Mouse (Mus musculus) limb, embryonic 10.5 days (tissue): ENCODE measurements around the gene Ucma. TPM values are rescaled to one million over a fixed set of nuclear protein-coding genes. Genes with fewer than 3 reads are reported as not detected.

Source experiments
- DNase-seq: peaks from one replicate; pipeline ENCODE4 v3.0.0-alpha.2; 2017; ENCODE audit warnings: low spot score
- H3K27ac ChIP-seq: fragments of 300-500 bp; sonication (generic); 2 replicates; pipeline ENCODE4 v1.5.1; 2016; ENCODE audit warnings: mild to moderate bottlenecking
- H3K27me3 ChIP-seq: fragments of 300-500 bp; sonication (generic); 2 replicates; pipeline ENCODE4 v1.6.1; 2016; ENCODE audit warnings: low read depth, mild to moderate bottlenecking; ENCODE audit not compliant: poor library complexity, severe bottlenecking
- H3K36me3 ChIP-seq: fragments of 300-500 bp; sonication (generic); 2 replicates; pipeline ENCODE4 v1.6.1; 2016; ENCODE audit warnings: mild to moderate bottlenecking, moderate library complexity
- H3K4me1 ChIP-seq: fragments of 300-500 bp; sonication (generic); 2 replicates; pipeline ENCODE4 v1.6.1; 2016
- H3K4me3 ChIP-seq: fragments of 300-500 bp; sonication (generic); 2 replicates; pipeline ENCODE4 v1.5.1; 2016; ENCODE audit warnings: mild to moderate bottlenecking, moderate library complexity
- H3K9me3 ChIP-seq: fragments of 300-500 bp; sonication (generic); replicated peaks from 2 replicates; pipeline ENCODE4 v1.6.1; 2016; ENCODE audit warnings: mild to moderate bottlenecking
- WGBS: fragments of 180-500 bp; shearing (Covaris S2); methylation state at CpG from one replicate; pipeline ENCODE4 v1.1.7; 2016; 5-methylcytosine and 5-hydroxymethylcytosine counted together
- polyA plus RNA-seq: library from polyadenylated mRNA; unstranded; fragments of >200 nt; fragmentation: Nextera tagmentation; extraction: Ambion mirVana; gene quantifications from 2 replicates; pipeline ENCODE4 v1.2.1, GENCODE M21; 2016

The Ucma gene
- polyA plus RNA-seq, 1 experiment from 2014 or later, result not detected

DNA sequence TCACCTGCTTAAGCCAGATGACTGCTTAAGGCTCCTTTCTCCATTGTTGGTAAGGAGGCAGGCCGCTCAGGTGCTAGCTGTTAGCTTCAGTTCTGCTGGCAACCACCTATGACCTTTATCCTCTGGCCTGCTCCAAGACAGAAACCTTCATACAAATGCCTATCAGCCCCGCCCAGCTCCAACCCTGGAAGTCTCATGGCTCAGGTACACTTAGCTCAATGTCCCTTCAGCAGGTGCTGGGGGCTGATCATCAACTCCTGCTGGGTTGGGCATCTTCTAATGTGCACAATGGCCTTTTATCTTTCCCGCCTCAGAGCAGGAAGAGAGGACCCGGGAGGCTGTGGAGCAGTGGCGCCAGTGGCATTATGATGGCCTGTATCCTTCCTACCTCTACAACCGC is 9.1 kb downstream of the Ucma start:
- Histone ChIP-seq H3K27ac (no peak overlapping the region), H3K36me3 (peaks cover 6% of the 10 kb centered on the region), H3K4me3 (no peak overlapping the region), H3K9me3 (no peaks in the 10 kb centered on the region), H3K27me3 (no peaks in the 10 kb centered on the region), H3K4me1 (peaks cover 18% of the 10 kb centered on the region)
- WGBS, result 81% methylated on average over 6 of the region's 6 CpGs
- no peak for DNase-seq

DNA sequence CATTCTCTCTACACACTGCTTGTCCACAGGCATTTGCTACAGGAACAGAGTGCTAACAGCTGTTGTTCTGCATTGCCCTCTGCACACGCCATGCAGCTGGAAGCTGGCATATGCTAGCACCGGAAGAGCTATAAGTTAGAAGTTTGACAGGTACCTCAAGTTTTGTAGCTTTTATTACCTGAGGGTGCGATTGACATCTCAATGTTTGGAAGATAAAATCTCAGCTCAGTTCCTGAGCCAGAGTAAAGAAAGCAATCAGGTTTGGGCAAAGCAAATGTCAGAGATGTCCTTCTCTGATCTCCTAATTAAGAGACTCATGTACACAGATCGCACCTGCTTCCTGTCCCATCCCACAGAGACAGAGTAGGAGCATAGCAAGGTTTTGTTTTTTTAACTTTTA is 10.9 kb downstream of the Ucma start:
- peaks cover 18% of the 10 kb centered on the region for H3K4me1 ChIP-seq
- no peaks in the 10 kb centered on the region for H3K27me3 ChIP-seq
- no peaks in the 10 kb centered on the region for H3K9me3 ChIP-seq
- no peak for DNase-seq
- no peak overlapping the region for H3K4me3 ChIP-seq
- WGBS, result 85% methylated on average over 4 of the region's 4 CpGs
- no peak overlapping the region for H3K27ac ChIP-seq
- H3K36me3 ChIP-seq, result peaks cover 23% of the 10 kb centered on the region

DNA sequence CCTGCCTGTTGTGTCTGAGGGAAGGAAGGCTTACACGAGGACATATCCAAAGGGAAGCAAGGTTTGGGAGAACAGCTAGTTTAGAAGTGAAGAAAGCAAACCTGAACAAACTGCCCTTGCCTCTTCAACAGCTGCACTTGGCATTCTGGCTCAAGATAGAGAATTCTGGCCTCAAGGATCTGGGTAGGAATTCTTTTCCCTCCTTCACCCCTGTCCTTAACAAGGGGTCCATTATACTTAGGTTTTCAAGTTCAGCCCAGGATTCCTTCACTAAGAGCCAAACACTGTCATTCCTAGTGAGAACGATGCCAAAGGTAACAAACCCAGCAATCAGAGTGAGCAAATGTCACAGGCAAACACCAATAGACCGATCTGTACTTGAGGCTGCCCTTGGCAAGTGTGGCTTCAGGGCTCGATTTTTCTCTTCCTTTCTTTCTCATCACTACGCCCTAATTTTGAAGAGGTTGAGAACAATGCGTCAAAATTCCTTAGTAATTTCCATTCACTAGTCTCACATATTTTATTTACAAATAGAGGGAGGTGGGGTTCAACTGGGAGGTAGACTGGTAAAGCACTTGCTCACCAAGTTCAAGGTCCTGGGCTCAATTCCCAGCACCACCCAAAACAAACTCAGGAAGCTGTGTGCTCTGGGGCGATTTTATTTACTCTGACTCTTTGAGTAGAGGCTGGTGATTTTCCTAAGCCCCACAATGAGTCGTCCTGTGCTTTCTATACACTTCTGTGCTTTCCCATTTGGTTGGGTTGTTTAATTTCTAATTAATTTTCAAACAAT is 11.7 kb downstream of the Ucma start:
- Histone ChIP-seq H3K4me1 (peaks cover 18% of the 10 kb centered on the region), H3K4me3 (no peak overlapping the region), H3K36me3 (peaks cover 29% of the 10 kb centered on the region), H3K27ac (no peak overlapping the region), H3K27me3 (no peaks in the 10 kb centered on the region), H3K9me3 (no peaks in the 10 kb centered on the region)
- 85% methylated on average over 8 of the region's 8 CpGs for WGBS
- DNase-seq, result no peak

DNA sequence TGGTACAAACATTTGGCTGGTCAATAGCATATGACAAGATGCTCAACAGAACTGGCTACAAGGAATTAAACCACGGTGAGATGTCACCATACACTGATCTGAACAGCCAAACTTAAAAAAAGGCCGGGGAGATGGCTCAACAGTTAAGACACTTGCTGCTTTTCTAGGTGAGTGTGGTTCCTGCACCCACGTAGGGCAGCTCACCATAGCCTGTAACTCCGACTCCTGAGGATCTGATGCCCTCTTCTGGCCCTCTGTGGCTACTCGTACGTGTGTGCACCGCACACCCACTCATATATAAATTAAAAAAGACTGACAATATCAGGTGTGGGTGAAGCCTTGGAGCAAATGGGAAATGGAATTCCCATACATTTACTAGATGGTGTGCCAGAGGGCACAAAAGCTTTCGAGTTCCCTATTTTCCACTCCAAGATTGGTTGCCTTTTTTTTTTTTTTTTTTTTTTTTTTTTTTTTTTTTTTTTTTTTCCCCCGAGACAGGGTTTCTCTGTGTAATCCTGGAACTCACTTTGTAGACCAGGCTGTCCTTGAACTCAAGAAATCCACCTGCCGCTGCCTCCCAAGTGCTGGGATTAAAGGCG is 13.0 kb downstream of the Ucma start:
- DNase-seq, result no peak
- Histone ChIP-seq H3K4me3 (no peak overlapping the region), H3K36me3 (peaks cover 43% of the 10 kb centered on the region), H3K4me1 (peaks cover 14% of the 10 kb centered on the region), H3K27ac (no peak overlapping the region), H3K9me3 (no peaks in the 10 kb centered on the region), H3K27me3 (no peaks in the 10 kb centered on the region)
- WGBS, result 75% methylated on average over 11 of the region's 11 CpGs

DNA sequence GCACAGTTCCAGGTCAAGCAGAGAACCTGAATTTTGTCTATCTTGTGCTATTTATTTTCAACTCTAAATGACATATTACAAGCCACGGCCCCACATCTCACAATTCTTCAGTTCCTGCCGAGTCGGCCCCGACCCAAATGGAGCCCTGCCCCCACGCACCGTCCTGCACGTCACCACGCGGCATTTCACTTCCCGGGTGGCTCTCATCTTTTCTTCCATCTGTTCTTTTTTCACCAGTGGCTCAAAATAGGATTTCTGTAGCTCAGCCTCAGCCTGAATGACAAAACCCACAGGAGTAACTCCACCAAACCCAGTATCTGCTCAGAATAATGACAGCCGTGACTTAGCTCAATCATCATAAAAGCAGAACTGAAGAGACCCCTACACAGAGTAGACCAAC is 17.7 kb downstream of the Ucma start:
- Histone ChIP-seq H3K27ac (no peak overlapping the region), H3K4me3 (no peak overlapping the region), H3K36me3 (peaks cover 89% of the 10 kb centered on the region), H3K9me3 (no peaks in the 10 kb centered on the region), H3K4me1 (no peaks in the 10 kb centered on the region), H3K27me3 (no peaks in the 10 kb centered on the region)
- 94% methylated on average over 11 of the region's 11 CpGs for WGBS
- no peak for DNase-seq

DNA sequence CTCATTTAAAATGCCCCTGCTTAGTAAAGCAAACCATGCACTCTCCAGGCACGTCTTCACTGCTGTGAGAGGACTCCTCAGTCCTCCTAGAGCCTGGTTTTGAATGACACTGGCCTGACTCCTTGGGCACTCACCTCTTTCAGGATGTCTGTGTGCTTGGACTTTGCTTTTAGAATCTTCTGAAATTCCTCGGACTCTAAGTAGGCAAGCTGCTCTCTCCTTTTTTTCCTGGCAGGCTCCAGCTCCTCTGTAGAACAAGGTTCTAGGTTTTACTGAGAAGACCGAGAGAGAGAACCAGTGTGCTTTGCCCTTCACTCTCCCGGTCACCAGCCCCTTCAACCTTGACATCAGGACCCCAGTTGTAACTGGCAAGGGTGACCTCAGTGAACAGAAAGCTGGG is 18.5 kb downstream of the Ucma start:
- no peak overlapping the region for H3K4me3 ChIP-seq
- H3K4me1 ChIP-seq, result no peaks in the 10 kb centered on the region
- no peak for DNase-seq
- no peak overlapping the region for H3K27ac ChIP-seq
- 91% methylated on average over 4 of the region's 4 CpGs for WGBS
- no peaks in the 10 kb centered on the region for H3K27me3 ChIP-seq
- H3K9me3 ChIP-seq, result no peaks in the 10 kb centered on the region
- peaks cover 98% of the 10 kb centered on the region for H3K36me3 ChIP-seq

DNA sequence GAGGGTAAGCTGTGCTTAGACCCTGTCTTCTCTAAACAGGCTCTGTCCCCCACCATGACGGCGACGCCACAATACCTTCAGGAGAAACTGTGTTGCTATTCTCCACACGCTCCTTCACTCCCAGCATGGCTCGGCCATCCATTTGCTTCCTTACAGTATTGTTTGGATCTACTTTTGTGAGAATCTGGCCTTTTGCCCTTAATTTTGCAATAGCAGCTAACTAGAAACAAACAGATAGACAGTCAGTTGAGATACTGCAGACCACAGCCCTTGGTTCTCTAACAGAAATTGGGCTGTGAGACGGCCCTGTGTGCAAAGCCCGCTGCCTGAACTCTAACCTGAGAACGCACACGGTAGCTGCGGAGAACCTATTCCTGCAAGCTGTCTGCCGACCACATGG is 19.7 kb downstream of the Ucma start:
- DNase-seq, result no peak
- Histone ChIP-seq H3K27ac (no peak overlapping the region), H3K4me3 (no peak overlapping the region), H3K27me3 (no peaks in the 10 kb centered on the region), H3K36me3 (peaks cover 98% of the 10 kb centered on the region), H3K4me1 (no peaks in the 10 kb centered on the region), H3K9me3 (no peaks in the 10 kb centered on the region)
- 96% methylated on average over 11 of the region's 11 CpGs for WGBS

DNA sequence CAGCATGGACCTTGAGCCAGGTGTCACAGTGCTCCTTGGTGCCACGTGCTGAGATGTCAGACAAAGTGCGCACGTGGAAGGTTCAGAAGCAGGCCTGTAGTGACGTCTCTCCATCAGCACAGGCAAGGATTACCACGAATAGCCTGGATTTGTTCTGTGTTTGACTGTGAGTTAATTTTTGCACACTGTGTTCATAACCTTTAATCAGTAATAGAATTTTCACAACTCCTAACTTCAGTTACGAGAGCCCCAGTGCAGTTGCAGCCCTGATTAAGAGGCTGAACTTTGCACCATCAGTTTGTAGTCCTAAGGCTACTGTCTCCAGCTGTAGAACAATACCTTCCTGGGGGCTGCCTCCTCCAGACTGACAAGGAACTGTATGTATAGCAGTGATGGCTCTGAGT is 20.5 kb downstream of the Ucma start:
- no peaks in the 10 kb centered on the region for H3K4me1 ChIP-seq
- H3K27me3 ChIP-seq, result no peaks in the 10 kb centered on the region
- DNase-seq, result no peak
- 97% methylated on average over 6 of the region's 6 CpGs for WGBS
- no peak overlapping the region for H3K27ac ChIP-seq
- no peak overlapping the region for H3K4me3 ChIP-seq
- H3K9me3 ChIP-seq, result no peaks in the 10 kb centered on the region
- peaks cover 98% of the 10 kb centered on the region for H3K36me3 ChIP-seq

DNA sequence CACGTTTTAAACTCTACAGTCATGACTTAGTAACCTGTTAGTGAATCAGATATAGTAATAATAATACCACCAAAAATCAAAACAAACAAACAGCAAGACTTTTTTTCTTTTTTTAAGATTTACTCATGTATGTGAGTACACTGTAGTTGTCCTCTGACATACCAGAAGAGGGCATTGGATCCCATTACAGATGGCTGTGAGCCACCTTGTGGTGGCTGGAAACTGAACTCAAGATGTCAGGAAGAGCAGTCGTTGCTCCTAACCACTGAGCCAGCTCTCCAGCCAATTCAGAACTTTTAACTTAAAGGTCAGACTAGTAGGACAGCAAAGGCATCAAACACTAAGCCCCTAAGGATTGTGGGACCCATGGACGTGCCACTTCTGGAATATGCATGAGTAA is 23.0 kb downstream of the Ucma start:
- no peak overlapping the region for H3K4me3 ChIP-seq
- no peak overlapping the region for H3K27ac ChIP-seq
- H3K27me3 ChIP-seq, result no peaks in the 10 kb centered on the region
- no peaks in the 10 kb centered on the region for H3K4me1 ChIP-seq
- H3K36me3 ChIP-seq, result peaks cover 100% of the 10 kb centered on the region
- H3K9me3 ChIP-seq, result no peaks in the 10 kb centered on the region
- no peak for DNase-seq
- 84% methylated on average over 3 of the region's 3 CpGs for WGBS

DNA sequence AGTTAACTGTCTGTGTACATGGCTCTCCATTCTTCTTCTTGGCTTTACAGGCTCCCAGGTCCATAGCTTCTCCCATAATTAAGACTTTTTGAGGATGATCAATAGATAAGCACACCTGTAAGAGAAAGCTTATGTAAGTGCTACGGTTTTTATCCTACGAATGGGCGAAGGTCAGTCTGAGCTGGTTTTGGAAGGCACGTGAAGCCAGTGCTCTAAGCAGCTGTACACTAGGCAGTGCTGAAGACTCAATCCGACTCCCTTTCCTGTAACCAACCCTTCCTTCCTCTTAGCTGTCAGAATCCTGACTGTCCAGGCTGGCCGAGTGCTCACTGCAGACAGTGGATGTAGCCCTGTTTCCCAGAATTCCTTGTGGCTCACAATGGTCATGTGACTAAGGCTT is 25.3 kb downstream of the Ucma start:
- H3K4me3 ChIP-seq, result no peak overlapping the region
- no peak for DNase-seq
- no peaks in the 10 kb centered on the region for H3K4me1 ChIP-seq
- no peaks in the 10 kb centered on the region for H3K27me3 ChIP-seq
- 94% methylated on average over 6 of the region's 6 CpGs for WGBS
- peaks cover 100% of the 10 kb centered on the region for H3K36me3 ChIP-seq
- no peaks in the 10 kb centered on the region for H3K9me3 ChIP-seq
- no peak overlapping the region for H3K27ac ChIP-seq

DNA sequence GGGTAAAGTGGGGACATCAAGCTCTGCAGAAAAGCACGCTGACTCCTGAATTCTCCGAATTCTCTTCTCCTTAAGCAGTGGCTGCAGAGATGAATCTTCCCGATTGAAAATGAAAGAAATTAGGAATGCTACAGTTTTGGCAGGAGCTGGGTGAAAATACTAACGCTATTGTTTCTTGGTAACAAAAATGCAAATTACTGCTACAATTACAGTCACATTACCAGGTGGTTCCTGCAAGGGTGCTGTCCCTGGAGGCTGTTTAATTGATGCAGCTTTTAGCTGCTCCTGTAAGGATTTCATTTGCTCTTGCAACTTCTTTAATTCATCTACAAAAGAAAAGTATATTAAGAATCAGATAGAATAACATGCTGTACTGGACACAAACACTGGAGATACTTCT is 31.2 kb downstream of the Ucma start:
- Histone ChIP-seq H3K27me3 (no peaks in the 10 kb centered on the region), H3K36me3 (peaks cover 86% of the 10 kb centered on the region), H3K4me3 (no peak overlapping the region), H3K9me3 (no peaks in the 10 kb centered on the region), H3K4me1 (peaks cover 8% of the 10 kb centered on the region), H3K27ac (no peak overlapping the region)
- DNase-seq, result no peak
- 95% methylated on average over 4 of the region's 4 CpGs for WGBS

DNA sequence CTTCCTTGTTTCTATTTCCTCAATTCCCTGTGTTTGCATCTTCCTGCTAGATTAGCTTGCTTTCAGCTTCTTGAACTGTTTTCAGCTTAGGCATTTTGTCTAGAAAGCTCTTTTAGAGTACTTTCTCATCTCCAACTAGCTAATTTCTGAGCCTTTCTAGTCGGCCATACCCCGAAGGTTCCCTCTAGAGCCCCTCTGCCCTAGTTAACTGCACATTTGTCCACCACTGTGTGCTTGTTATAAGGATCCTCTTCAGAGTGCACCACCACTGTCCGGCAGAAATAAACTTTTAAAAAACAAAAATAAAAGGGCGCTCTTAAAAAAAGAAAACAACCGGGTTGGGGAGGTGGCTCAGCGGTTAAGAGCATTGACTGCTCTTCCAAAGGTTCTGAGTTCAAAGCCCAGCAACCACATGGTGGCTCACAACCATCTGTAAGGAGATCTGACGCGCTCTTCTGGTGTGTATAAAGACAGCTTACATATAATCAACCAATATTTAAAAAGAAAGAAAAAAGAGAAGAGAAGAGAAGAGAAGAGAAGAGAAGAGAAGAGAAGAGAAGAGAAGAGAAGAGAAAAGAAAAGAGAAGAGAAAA is 36.1 kb downstream of the Ucma start:
- Histone ChIP-seq H3K4me1 (peaks cover 10% of the 10 kb centered on the region), H3K27ac (peak overlapping the region; percentile 91), H3K36me3 (peaks cover 37% of the 10 kb centered on the region), H3K27me3 (no peaks in the 10 kb centered on the region), H3K9me3 (no peaks in the 10 kb centered on the region), H3K4me3 (peak overlapping the region; percentile 81)
- 17% methylated on average over 8 of the region's 8 CpGs for WGBS
- no peak for DNase-seq

DNA sequence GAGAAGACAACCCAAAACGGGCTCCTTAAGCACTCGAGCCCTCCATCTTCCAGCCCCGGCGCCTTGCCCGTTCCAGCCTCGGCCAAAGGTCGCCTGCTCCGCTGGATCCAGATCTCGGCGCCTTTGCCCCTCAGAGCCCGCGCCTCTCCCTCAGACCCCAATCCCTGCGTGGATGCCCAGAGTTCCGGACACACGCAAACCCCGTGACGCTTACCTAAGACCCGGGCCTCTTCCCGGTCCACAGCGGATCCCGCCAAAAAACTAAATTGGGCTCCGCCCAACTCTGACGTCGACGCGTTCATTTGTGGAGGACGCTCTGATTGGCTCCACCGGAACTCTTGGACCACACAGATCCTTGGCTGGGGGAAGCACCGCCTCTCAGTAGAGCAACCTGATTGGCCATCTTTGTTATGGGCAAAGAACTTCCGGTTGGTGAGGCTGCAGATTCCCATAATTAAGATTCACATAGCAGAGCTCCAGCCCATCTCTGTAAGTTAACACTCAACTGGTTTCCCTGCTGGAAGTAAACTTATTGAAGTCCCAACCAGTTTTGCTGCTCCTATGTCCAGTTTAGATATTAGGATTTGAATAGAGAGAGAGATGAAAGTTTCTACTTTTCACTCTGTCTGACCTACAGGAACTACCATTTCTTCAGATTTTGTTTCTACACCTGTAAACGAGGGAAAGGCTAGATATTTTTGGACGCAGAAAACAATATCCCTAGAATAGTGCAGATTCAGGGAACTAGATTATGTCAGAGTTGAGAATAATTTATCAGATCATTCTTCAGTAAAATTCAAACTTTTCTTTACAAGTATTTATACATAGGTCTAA is 36.8 kb downstream of the Ucma start, which contains the start of gene Mcm10:
Mcm10 (minus strand) TSS at position 301 of the 834 bp plus-strand sequence.
- peaks cover 30% of the 10 kb centered on the region for H3K36me3 ChIP-seq
- peak; percentile 94 for DNase-seq
- no peaks in the 10 kb centered on the region for H3K27me3 ChIP-seq
- 4% methylated on average over 32 of the region's 32 CpGs for WGBS
- peak within 1 kb of the TSS; percentile 81 for H3K4me3 ChIP-seq
- H3K9me3 ChIP-seq, result no peaks in the 10 kb centered on the region
- peak within 1 kb of the TSS; percentile 91 for H3K27ac ChIP-seq
- H3K4me1 ChIP-seq, result peaks cover 10% of the 10 kb centered on the region
